Mouse (Mus musculus) E14TG2a.4 (cell line): ENCODE measurements around the gene Fam160b1.
A peak's percentile ranks its signal among the peaks of the same experiment; 100 is the strongest.

Experiments used
- H3K27me3 ChIP-seq: 2 replicates; pipeline ENCODE4 v1.6.1; 2014; ENCODE audit warnings: low read length, control low read depth; ENCODE audit not compliant: insufficient read depth
- H3K36me3 ChIP-seq: 2 replicates; pipeline ENCODE4 v1.6.1; 2014; ENCODE audit warnings: low read length, control low read depth; ENCODE audit not compliant: insufficient read depth
- H3K4me1 ChIP-seq: replicated peaks from 2 replicates; pipeline ENCODE4 v1.6.1; 2014; ENCODE audit warnings: low read depth, low read length, control low read depth
- H3K4me3 ChIP-seq: replicated peaks from 2 replicates; pipeline ENCODE4 v1.5.1; 2014; ENCODE audit warnings: mild to moderate bottlenecking, low read length
- H3K9me3 ChIP-seq: 2 replicates; pipeline ENCODE4 v1.6.1; 2014; ENCODE audit warnings: low read length, control low read depth
- CTCF ChIP-seq: conservative IDR thresholded peaks from 2 replicates; pipeline ENCODE4 v1.5.1; 2014; ENCODE audit warnings: low read length
- NANOG ChIP-seq: IDR thresholded peaks from 2 replicates; pipeline ENCODE4 v1.6.1; 2014; ENCODE audit warnings: borderline replicate concordance, low read length, mixed read lengths
- POU5F1 ChIP-seq: IDR thresholded peaks from 2 replicates; pipeline ENCODE4 v1.6.1; 2014; ENCODE audit warnings: low read length, borderline replicate concordance

Fam160b1 gene

GRCm38 (mm10) chr19:57373276-57373811, 12.9 kb downstream of the Fam160b1 start:
- no peak for TF ChIP-seq CTCF
- TF ChIP-seq POU5F1, result no peak
- no peak for TF ChIP-seq NANOG
- peaks cover 83% of the 10 kb centered on the region for H3K36me3 ChIP-seq
- no peaks in the 10 kb centered on the region for H3K9me3 ChIP-seq
- peaks cover 4% of the 10 kb centered on the region; the same call in 1 of the 2 replicates for H3K27me3 ChIP-seq
- H3K4me1 ChIP-seq, result peaks cover 69% of the 10 kb centered on the region
- H3K4me3 ChIP-seq, result no peak overlapping the region

DNA sequence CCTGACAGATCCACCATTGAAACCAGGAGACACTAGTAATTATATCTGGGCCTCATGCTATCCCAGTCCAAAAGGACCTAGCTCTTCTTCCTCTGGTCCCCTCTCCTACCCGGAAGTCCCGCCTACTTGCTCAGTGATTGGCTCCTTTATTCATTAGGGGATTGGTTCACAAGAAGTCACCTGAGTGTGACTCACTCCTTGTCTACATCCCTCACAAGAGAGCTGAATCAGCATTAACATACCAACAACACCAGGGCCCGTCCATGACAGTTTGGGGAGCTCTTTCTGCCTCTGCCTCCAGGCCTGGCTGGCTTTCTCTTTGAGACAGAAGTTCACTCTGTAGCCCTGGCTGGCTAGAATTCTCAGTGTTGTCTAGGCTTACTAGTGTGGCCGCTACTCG, 14.7 kb downstream of the Fam160b1 start:
- Histone ChIP-seq H3K36me3 (peaks cover 84% of the 10 kb centered on the region), H3K4me3 (0 out of 2 replicates have a peak overlapping the region, but pooled peaks have one; percentile 32), H3K9me3 (no peaks in the 10 kb centered on the region), H3K27me3 (no peaks in the 10 kb centered on the region), H3K4me1 (peaks cover 58% of the 10 kb centered on the region)
- TF ChIP-seq NANOG, result no peak
- no peak for TF ChIP-seq CTCF
- TF ChIP-seq POU5F1, result no peak

DNA sequence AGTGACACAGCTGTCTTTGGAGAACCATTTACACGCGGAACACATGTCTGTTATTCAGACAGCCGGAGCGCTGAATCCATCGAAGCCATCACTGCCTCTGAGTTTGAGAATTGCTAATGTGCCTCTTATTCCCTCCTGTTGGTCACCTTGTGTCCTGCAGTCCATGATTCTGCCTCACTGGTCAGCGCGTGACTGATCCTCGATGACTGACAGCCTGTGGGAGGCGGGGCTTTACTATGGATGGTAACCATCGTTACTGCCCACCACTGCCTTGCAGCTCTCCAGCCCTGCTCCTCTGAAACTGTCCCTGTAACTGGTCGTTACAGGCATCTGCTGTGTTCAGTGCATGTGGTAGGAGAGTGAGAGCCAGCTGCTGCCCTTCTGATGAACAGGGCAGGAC, 15.3 kb downstream of the Fam160b1 start:
- H3K4me3 ChIP-seq, result no peak overlapping the region
- peaks cover 55% of the 10 kb centered on the region for H3K4me1 ChIP-seq
- H3K27me3 ChIP-seq, result no peaks in the 10 kb centered on the region
- H3K9me3 ChIP-seq, result no peaks in the 10 kb centered on the region
- H3K36me3 ChIP-seq, result peaks cover 84% of the 10 kb centered on the region
- TF ChIP-seq CTCF, result no peak
- TF ChIP-seq NANOG, result no peak
- TF ChIP-seq POU5F1, result no peak

DNA sequence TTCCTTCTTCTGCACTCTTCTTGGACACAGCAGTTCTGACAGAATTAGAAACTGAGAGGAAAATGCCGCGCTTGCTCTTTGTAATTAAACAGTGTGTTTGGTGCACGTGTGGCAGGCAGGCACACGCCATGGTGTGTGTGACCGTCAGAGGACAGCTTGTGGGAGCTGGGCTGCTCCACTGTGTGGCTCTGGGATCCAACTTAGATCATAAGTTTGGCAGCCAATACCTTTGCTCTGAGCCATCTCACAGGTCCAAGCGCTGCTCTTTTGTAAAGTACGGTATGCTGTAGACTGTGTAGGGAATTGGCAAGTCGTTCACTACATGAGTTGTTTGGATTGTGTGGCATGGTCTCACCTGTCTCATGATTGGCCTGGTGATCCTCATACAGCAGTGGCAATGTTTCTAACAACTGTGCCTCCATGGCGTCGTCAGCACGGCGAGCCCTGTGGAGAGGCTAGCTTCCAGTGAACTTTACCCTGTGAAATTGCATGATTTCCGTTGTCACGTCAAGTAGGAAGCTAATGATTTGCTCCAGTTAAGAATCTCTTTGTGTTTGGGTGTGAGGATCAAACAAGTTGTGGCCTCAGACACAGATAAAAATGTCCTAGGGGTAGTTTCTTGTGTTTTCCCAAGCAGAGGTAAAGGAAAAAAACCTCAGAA, 16.7 kb downstream of the Fam160b1 start:
- no peak for TF ChIP-seq NANOG
- no peak for TF ChIP-seq CTCF
- TF ChIP-seq POU5F1, result no peak
- H3K36me3 ChIP-seq, result peaks cover 84% of the 10 kb centered on the region

GRCm38 (mm10) chr19:57386176-57386693, 25.8 kb downstream of the Fam160b1 start:
- H3K36me3 ChIP-seq, result peaks cover 91% of the 10 kb centered on the region
- no peaks in the 10 kb centered on the region for H3K9me3 ChIP-seq
- no peaks in the 10 kb centered on the region for H3K4me1 ChIP-seq
- H3K4me3 ChIP-seq, result no peak overlapping the region
- TF ChIP-seq CTCF, result no peak
- no peak for TF ChIP-seq NANOG
- TF ChIP-seq POU5F1, result no peak
- H3K27me3 ChIP-seq, result no peaks in the 10 kb centered on the region

More for the DNA sequence above, 16.7 kb downstream of the Fam160b1 start:
- H3K27me3 ChIP-seq, result no peaks in the 10 kb centered on the region
- no peaks in the 10 kb centered on the region for H3K9me3 ChIP-seq
- H3K4me3 ChIP-seq, result no peak overlapping the region
- H3K4me1 ChIP-seq, result peaks cover 47% of the 10 kb centered on the region

DNA sequence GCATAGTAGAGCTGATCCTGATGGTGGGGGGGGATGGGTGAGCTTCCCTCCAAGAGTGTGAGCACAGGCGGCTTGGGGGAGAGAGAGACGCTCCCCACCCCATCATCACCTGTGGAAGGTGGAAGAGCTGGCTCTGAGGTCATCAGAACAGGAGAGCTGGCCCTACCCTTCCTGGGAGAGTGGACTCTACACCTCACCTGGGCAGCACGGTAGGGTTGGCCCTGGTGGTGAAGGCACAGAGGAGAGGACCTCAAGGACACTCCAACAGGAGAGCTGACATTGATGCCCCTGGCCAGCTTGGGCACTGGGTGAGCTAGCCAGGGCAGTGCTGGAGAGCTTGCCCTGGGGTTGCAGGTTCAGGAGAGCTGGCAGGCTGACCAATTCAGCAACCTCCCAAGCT, 31.1 kb downstream of the Fam160b1 start:
- Histone ChIP-seq H3K4me1 (no peaks in the 10 kb centered on the region), H3K4me3 (no peak overlapping the region), H3K9me3 (no peaks in the 10 kb centered on the region), H3K27me3 (no peaks in the 10 kb centered on the region), H3K36me3 (peaks cover 39% of the 10 kb centered on the region)
- TF ChIP-seq CTCF (no peak), POU5F1 (no peak), NANOG (no peak)

- Histone ChIP-seq H3K4me3 (no peak overlapping the region), H3K9me3 (no peaks in the 10 kb centered on the region), H3K36me3 (peaks cover 20% of the 10 kb centered on the region), H3K27me3 (no peaks in the 10 kb centered on the region), H3K4me1 (no peaks in the 10 kb centered on the region)
- TF ChIP-seq POU5F1 (no peak), NANOG (no peak)
Measured at GRCm38 (mm10) chr19:57393357-57393957, 33.0 kb downstream of the Fam160b1 start.

DNA sequence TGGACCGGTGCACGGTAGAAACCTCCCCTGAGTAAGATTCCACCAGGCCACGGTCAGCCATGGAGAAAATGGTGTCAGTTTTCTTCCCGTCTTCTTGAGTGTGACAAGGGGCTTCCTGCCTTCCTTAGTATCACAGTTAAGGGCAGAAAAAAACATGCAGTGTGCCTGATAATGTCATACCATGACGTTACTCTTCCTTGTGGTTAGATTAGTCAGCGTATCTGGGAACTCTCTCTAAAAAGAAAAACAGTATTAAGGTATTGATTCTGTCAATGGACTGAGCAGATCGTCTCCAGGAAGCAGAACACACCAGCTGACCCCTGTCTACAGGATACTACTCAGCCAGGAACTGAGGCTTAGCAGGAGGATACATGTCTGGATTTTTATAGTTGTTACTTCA, 36.1 kb downstream of the Fam160b1 start:
- Histone ChIP-seq H3K4me1 (no peaks in the 10 kb centered on the region), H3K27me3 (no peaks in the 10 kb centered on the region), H3K36me3 (no peaks in the 10 kb centered on the region), H3K9me3 (no peaks in the 10 kb centered on the region), H3K4me3 (no peak overlapping the region)
- no peak for TF ChIP-seq CTCF
- TF ChIP-seq NANOG, result no peak
- no peak for TF ChIP-seq POU5F1
